Mouse (Mus musculus) MEL (cell line): ENCODE data around the gene Olfr1089. TPM values are rescaled to one million over a fixed set of nuclear protein-coding genes. Genes with fewer than 3 reads are reported as not detected.

Experiments used
- DNase-seq: peaks from one replicate; pipeline ENCODE4 v3.0.0; 2011; ENCODE audit warnings: low read depth, low spot score
- H3K27ac ChIP-seq: 2 replicates; pipeline ENCODE4 v1.5.1; 2012; ENCODE audit warnings: low read depth, mild to moderate bottlenecking, control low read depth, low read length, moderate library complexity; ENCODE audit not compliant: control insufficient read depth
- H3K27me3 ChIP-seq, 2 experiments: fragments of 150-350 bp in 1 of 2; sonication (generic) in 1 of 2; 2 replicates each; pipeline ENCODE4 v1.6.1; 2012; ENCODE audit warnings: low read length in 2 of 2, mild to moderate bottlenecking in 2 of 2, improper control_type of control experiment in 1 of 2, moderate library complexity in 1 of 2; ENCODE audit not compliant: insufficient read depth in 2 of 2, control insufficient read depth in 1 of 2
- H3K36me3 ChIP-seq, 2 experiments: 2 replicates each; pipeline ENCODE4 v1.6.1; 2012 to 2014; ENCODE audit warnings: low read length in 2 of 2, improper control_type of control experiment in 1 of 2, inconsistent platforms in 1 of 2, mild to moderate bottlenecking in 1 of 2; ENCODE audit not compliant: insufficient read depth in 2 of 2, control insufficient read depth in 1 of 2
- H3K4me1 ChIP-seq, 2 experiments: fragments of 150-350 bp in 1 of 2; sonication (generic) in 1 of 2; 2 replicates each; pipeline ENCODE4 v1.6.1; 2012; ENCODE audit warnings: low read length in 2 of 2, improper control_type of control experiment in 1 of 2, mild to moderate bottlenecking in 1 of 2; ENCODE audit not compliant: insufficient read depth in 2 of 2, control insufficient read depth in 1 of 2
- H3K4me3 ChIP-seq, 2 experiments: fragments of 150-350 bp in 1 of 2; sonication (generic) in 1 of 2; 2 replicates each; pipeline ENCODE4 v1.5.1; 2012; ENCODE audit warnings: low read depth in 2 of 2, low read length in 2 of 2, mild to moderate bottlenecking in 2 of 2, moderate library complexity in 2 of 2, control low read depth in 1 of 2, improper control_type of control experiment in 1 of 2; ENCODE audit not compliant: control insufficient read depth in 1 of 2, insufficient read depth in 1 of 2
- H3K79me2 ChIP-seq: 2 replicates; pipeline ENCODE4 v1.6.1; 2012; ENCODE audit warnings: mild to moderate bottlenecking, low read length, moderate library complexity; ENCODE audit not compliant: control insufficient read depth, poor library complexity, insufficient read depth
- H3K9ac ChIP-seq: 2 replicates; pipeline ENCODE4 v1.6.1; 2012; ENCODE audit warnings: low read depth, mild to moderate bottlenecking, control low read depth, low read length, moderate library complexity; ENCODE audit not compliant: control insufficient read depth, poor library complexity, severe bottlenecking
- H3K9me3 ChIP-seq: fragments of 150-350 bp; sonication (generic); replicated peaks from 2 replicates; pipeline ENCODE4 v1.6.1; 2012; ENCODE audit warnings: mild to moderate bottlenecking, low read length, improper control_type of control experiment, moderate library complexity; ENCODE audit not compliant: insufficient read depth
- CHD2 ChIP-seq: IDR thresholded peaks from 2 replicates; pipeline ENCODE4 v1.6.1; 2011; ENCODE audit warnings: low read length, improper control_type of control experiment
- EP300 ChIP-seq, 2 experiments: IDR thresholded peaks; 2 replicates each; pipeline ENCODE4 v1.6.1; 2011; ENCODE audit warnings: improper control_type of control experiment in 2 of 2, low read length in 2 of 2, low read depth in 1 of 2, mild to moderate bottlenecking in 1 of 2
- GABPA ChIP-seq: IDR thresholded peaks from 2 replicates; pipeline ENCODE4 v1.6.1; 2012; ENCODE audit warnings: low read depth, mild to moderate bottlenecking, inconsistent platforms, low read length, improper control_type of control experiment, moderate library complexity
- HCFC1 ChIP-seq: IDR thresholded peaks from 2 replicates; pipeline ENCODE4 v1.6.1; 2012; ENCODE audit warnings: low read depth, mild to moderate bottlenecking, inconsistent platforms, low read length, improper control_type of control experiment, moderate library complexity
- JUND ChIP-seq: IDR thresholded peaks from 2 replicates; pipeline ENCODE4 v1.6.1; 2011; ENCODE audit warnings: low read depth, mild to moderate bottlenecking, improper control_type of control experiment, low read length
- MAX ChIP-seq: IDR thresholded peaks from 2 replicates; pipeline ENCODE4 v1.6.1; 2011; ENCODE audit warnings: low read length, improper control_type of control experiment
- MEF2A ChIP-seq: IDR thresholded peaks from 2 replicates; pipeline ENCODE4 v1.6.1; 2014; ENCODE audit warnings: low read depth, mild to moderate bottlenecking, inconsistent platforms, low read length, improper control_type of control experiment; ENCODE audit not compliant: poor library complexity, insufficient replicate concordance, severe bottlenecking; ENCODE audit errors: extremely low read depth
- MYC ChIP-seq: IDR thresholded peaks from 2 replicates; pipeline ENCODE4 v1.6.1; 2011; ENCODE audit warnings: low read depth, mild to moderate bottlenecking, low read length, improper control_type of control experiment, moderate library complexity
- NELFE ChIP-seq: IDR thresholded peaks from 2 replicates; pipeline ENCODE4 v1.6.1; 2011; ENCODE audit warnings: low read depth, low read length, improper control_type of control experiment
- NRF1 ChIP-seq: IDR thresholded peaks from 2 replicates; pipeline ENCODE4 v1.6.1; 2014; ENCODE audit warnings: low read depth, mild to moderate bottlenecking, inconsistent platforms, low read length, improper control_type of control experiment, moderate library complexity; ENCODE audit not compliant: poor library complexity, insufficient read depth, severe bottlenecking
- POLR2AphosphoS5 ChIP-seq: IDR thresholded peaks from 2 replicates; pipeline ENCODE4 v1.6.1; 2012; ENCODE audit warnings: low read depth, borderline replicate concordance, mild to moderate bottlenecking, inconsistent platforms, low read length, moderate library complexity, mixed read lengths
- RCOR1 ChIP-seq: IDR thresholded peaks from 2 replicates; pipeline ENCODE4 v1.6.1; 2012; ENCODE audit warnings: low read depth, mild to moderate bottlenecking, inconsistent platforms, low read length, improper control_type of control experiment
- SIN3A ChIP-seq: IDR thresholded peaks from 2 replicates; pipeline ENCODE4 v1.6.1; 2012; ENCODE audit warnings: low read length, improper control_type of control experiment, inconsistent platforms
- TCF12 ChIP-seq: IDR thresholded peaks from 2 replicates; pipeline ENCODE4 v1.6.1; 2014; ENCODE audit warnings: low read depth, mild to moderate bottlenecking, inconsistent platforms, low read length, improper control_type of control experiment, moderate library complexity
- polyA plus RNA-seq, 2 experiments: library from polyadenylated mRNA; stranded (reverse) in 1 of 2; unstranded in 1 of 2; fragments of >175 nt in 1 of 2; fragments of >200 nt in 1 of 2; gene quantifications; 2 replicates each; pipeline versions ENCODE4 v1.2.1 to v1.2.4; 2012; ENCODE audit warnings: low replicate concordance in 2 of 2, low read depth in 1 of 2; ENCODE audit not compliant: insufficient read length in 2 of 2, insufficient read depth in 1 of 2, missing spikeins in 1 of 2
- total RNA-seq: library from RNA; depleted of rRNA; stranded (reverse); fragments of 300-350 nt; gene quantifications from 2 replicates; pipeline ENCODE4 v1.2.3, GENCODE M21; 2012; rRNA removed

Olfr1089 gene
- total and polyA plus RNA-seq, 3 experiments: not detected

- no peak for TF ChIP-seq RCOR1
- no peak for TF ChIP-seq GABPA
- no peak for TF ChIP-seq HCFC1
- TF ChIP-seq MEF2A: no peak
- TF ChIP-seq SIN3A: no peak
- no peak for TF ChIP-seq JUND
- TF ChIP-seq POLR2AphosphoS5: no peak
- TF ChIP-seq MAX: no peak
- no peak for TF ChIP-seq MYC
- TF ChIP-seq NELFE: no peak
- no peak for TF ChIP-seq EP300 (IDR thresholded peaks at IDR 0.05; ENCODE audit: low read depth in 1 of 2, low read length in 2 of 2)
- TF ChIP-seq TCF12: no peak
- TF ChIP-seq NRF1: no peak
- TF ChIP-seq CHD2: no peak
- TF ChIP-seq, all 39 proteins: peak for 0
- H3K4me3 ChIP-seq: no peak within 1 kb of the TSS
- no peaks in the 10 kb centered on the region for H3K36me3 ChIP-seq
- H3K9ac ChIP-seq: no peak within 1 kb of the TSS
- no peaks in the 10 kb centered on the region for H3K9me3 ChIP-seq
- no peaks in the 10 kb centered on the region for H3K79me2 ChIP-seq
- H3K27ac ChIP-seq: no peak within 1 kb of the TSS
- no peaks in the 10 kb centered on the region for H3K4me1 ChIP-seq
- H3K27me3 ChIP-seq: no peaks in the 10 kb centered on the region
- no peak for DNase-seq
These were observed 35.2 kb downstream of the Olfr1089 start, which contains the start of gene Olfr1087 for GRCm38 (mm10) chr2:86698295-86698694. TSS of gene Olfr1087 (minus strand) at chr2:86698395.

Other genes with a start within 250 kb of the Olfr1089 start
- gene Olfr228, start 246.3 kb downstream of the Olfr1089 start, total RNA-seq: not detected in 2 replicates
- not detected for gene Olfr228, start 246.3 kb downstream of the Olfr1089 start, polyA plus RNA-seq
- gene Olfr1076, start 225.2 kb downstream of the Olfr1089 start, total RNA-seq: not detected in 2 replicates
- gene Olfr1076, start 225.2 kb downstream of the Olfr1089 start, polyA plus RNA-seq: not detected
- gene Olfr1079, start 191.2 kb downstream of the Olfr1089 start, total RNA-seq: not detected in 2 replicates
- not detected for gene Olfr1079, start 191.2 kb downstream of the Olfr1089 start, polyA plus RNA-seq
- gene Olfr1080, start 175.5 kb downstream of the Olfr1089 start, total RNA-seq: not detected in 2 replicates
- not detected for gene Olfr1080, start 175.5 kb downstream of the Olfr1089 start, polyA plus RNA-seq
- gene Olfr1082, start 134.7 kb downstream of the Olfr1089 start, total RNA-seq: not detected in 2 replicates
- not detected for gene Olfr1082, start 134.7 kb downstream of the Olfr1089 start, polyA plus RNA-seq
- not detected in 2 replicates for gene Olfr1084, start 94.0 kb downstream of the Olfr1089 start, total RNA-seq
- not detected for gene Olfr1084, start 94.0 kb downstream of the Olfr1089 start, polyA plus RNA-seq
- not detected in 2 replicates for gene Olfr1085, start 71.7 kb downstream of the Olfr1089 start, total RNA-seq
- not detected for gene Olfr1085, start 71.7 kb downstream of the Olfr1089 start, polyA plus RNA-seq
- not detected in 2 replicates for gene Olfr1086, start 53.6 kb downstream of the Olfr1089 start, total RNA-seq
- gene Olfr1086, start 53.6 kb downstream of the Olfr1089 start, polyA plus RNA-seq: not detected
- gene Olfr1087, start 35.3 kb downstream of the Olfr1089 start, total RNA-seq: not detected in 2 replicates
- not detected for gene Olfr1087, start 35.3 kb downstream of the Olfr1089 start, polyA plus RNA-seq
- not detected in 2 replicates for gene Olfr1090, start 25.3 kb upstream of the Olfr1089 start, total RNA-seq
- not detected for gene Olfr1090, start 25.3 kb upstream of the Olfr1089 start, polyA plus RNA-seq
- gene Olfr1093, start 48.8 kb upstream of the Olfr1089 start, total RNA-seq: not detected in 2 replicates
- not detected for gene Olfr1093, start 48.8 kb upstream of the Olfr1089 start, polyA plus RNA-seq
- not detected in 2 replicates for gene Olfr141, start 76.3 kb upstream of the Olfr1089 start, total RNA-seq
- gene Olfr141, start 76.3 kb upstream of the Olfr1089 start, polyA plus RNA-seq: not detected
- not detected in 2 replicates for gene Olfr1094, start 91.0 kb upstream of the Olfr1089 start, total RNA-seq
- gene Olfr1094, start 91.0 kb upstream of the Olfr1089 start, polyA plus RNA-seq: not detected
- not detected in 2 replicates for gene Olfr1095, start 118.0 kb upstream of the Olfr1089 start, total RNA-seq
- gene Olfr1095, start 118.0 kb upstream of the Olfr1089 start, polyA plus RNA-seq: not detected
- gene Gm13723, start 141.1 kb upstream of the Olfr1089 start, total RNA-seq: not detected in 2 replicates
- gene Gm13723, start 141.1 kb upstream of the Olfr1089 start, polyA plus RNA-seq: not detected
- gene Olfr1097, start 158.5 kb upstream of the Olfr1089 start, total RNA-seq: not detected in 2 replicates
- gene Olfr1097, start 158.5 kb upstream of the Olfr1089 start, polyA plus RNA-seq: not detected
- gene Olfr1098, start 190.8 kb upstream of the Olfr1089 start, total RNA-seq: not detected in 2 replicates
- not detected for gene Olfr1098, start 190.8 kb upstream of the Olfr1089 start, polyA plus RNA-seq
- gene Olfr1099, start 227.0 kb upstream of the Olfr1089 start, total RNA-seq: not detected in 2 replicates
- gene Olfr1099, start 227.0 kb upstream of the Olfr1089 start, polyA plus RNA-seq: not detected
- gene Olfr1100, start 246.3 kb upstream of the Olfr1089 start, total RNA-seq: not detected in 2 replicates
- gene Olfr1100, start 246.3 kb upstream of the Olfr1089 start, polyA plus RNA-seq: not detected